Mouse (Mus musculus): ENCODE measurements around the gene Plekha7.

- TF ChIP-seq POLR2A (IDR thresholded peaks at IDR 0.05; ENCODE audit: control insufficient read depth, extremely low read depth, insufficient read depth, low read length, poor library complexity) (no peak), CTCF (IDR thresholded peaks at IDR 0.05; ENCODE audit: borderline replicate concordance, control insufficient read depth, extremely low read depth, insufficient read depth, low read length, poor library complexity) (no peak)
Observed at GRCm38 (mm10) chr7:116309456-116309855, 1.3 kb upstream of the Plekha7 start.

Data from thymus, adult 2 months (tissue).